Mouse (Mus musculus) ZHBTc4 (cell line): Measurements from ENCODE around the gene Adrb1.

Source experiments
- DNase-seq: peaks from one replicate; pipeline ENCODE4 v3.0.0-alpha.2; 2011; ENCODE audit warnings: low read depth, low spot score

The Adrb1 gene

GRCm38 (mm10) chr19:56703238-56704097 is 18.5 kb upstream of the Adrb1 start:
- no peak for DNase-seq

GRCm38 (mm10) chr19:56705026-56705675 is 16.8 kb upstream of the Adrb1 start:
- peak; percentile 30 for DNase-seq

- no peak for DNase-seq
Measured at GRCm38 (mm10) chr19:56708794-56709193, 13.2 kb upstream of the Adrb1 start.

- no peak for DNase-seq
Measured at GRCm38 (mm10) chr19:56710131-56710905, 11.7 kb upstream of the Adrb1 start.

GRCm38 (mm10) chr19:56713613-56714012 is 8.4 kb upstream of the Adrb1 start:
- DNase-seq: no peak

GRCm38 (mm10) chr19:56714661-56715170 is 7.3 kb upstream of the Adrb1 start:
- DNase-seq: no peak

GRCm38 (mm10) chr19:56718046-56718445 is 4.0 kb upstream of the Adrb1 start:
- no peak for DNase-seq

- no peak for DNase-seq
Measured at GRCm38 (mm10) chr19:56720882-56721281, 1.1 kb upstream of the Adrb1 start.

GRCm38 (mm10) chr19:56722291-56722707 is 300 bp downstream of the Adrb1 start:
- no peak for DNase-seq

GRCm38 (mm10) chr19:56722711-56723330 is 822 bp downstream of the Adrb1 start:
- DNase-seq: peak; percentile 58

- DNase-seq: peak; percentile 56
Measured at GRCm38 (mm10) chr19:56723331-56724125, 1.5 kb downstream of the Adrb1 start.

- peak; percentile 49 for DNase-seq
Measured at GRCm38 (mm10) chr19:56724126-56724597, 2.2 kb downstream of the Adrb1 start.

GRCm38 (mm10) chr19:56727170-56727877 is 5.3 kb downstream of the Adrb1 start:
- DNase-seq: no peak

- DNase-seq: no peak
Measured at GRCm38 (mm10) chr19:56734033-56734572, 12.1 kb downstream of the Adrb1 start.

- no peak for DNase-seq
Measured at GRCm38 (mm10) chr19:56735747-56736146, 13.7 kb downstream of the Adrb1 start.

GRCm38 (mm10) chr19:56736287-56736686 is 14.3 kb downstream of the Adrb1 start:
- DNase-seq: no peak

- DNase-seq: peak; percentile 61
Measured at GRCm38 (mm10) chr19:56745061-56745460, 23.1 kb downstream of the Adrb1 start.

- no peak for DNase-seq
Measured at GRCm38 (mm10) chr19:56745528-56745927, 23.5 kb downstream of the Adrb1 start.

GRCm38 (mm10) chr19:56746618-56747017 is 24.6 kb downstream of the Adrb1 start:
- no peak for DNase-seq

GRCm38 (mm10) chr19:56747878-56748277 is 25.9 kb downstream of the Adrb1 start:
- DNase-seq: no peak
